Mouse (Mus musculus) kidney, adult 11 months (tissue): Measurements from ENCODE around the gene Slc25a22.

Experiments used
- DNase-seq: peaks from one replicate; pipeline ENCODE4 v3.0.0; 2022

Gene Slc25a22

GRCm38 (mm10) chr7:141433517-141434400 lies 3.9 kb downstream of the Slc25a22 start:
- no peak for DNase-seq

GRCm38 (mm10) chr7:141432741-141433516 lies 4.8 kb downstream of the Slc25a22 start:
- DNase-seq, result peak; percentile 82

- DNase-seq, result peak; percentile 59
Observed at GRCm38 (mm10) chr7:141432186-141432611, 5.5 kb downstream of the Slc25a22 start.

GRCm38 (mm10) chr7:141431434-141432185 lies 6.1 kb downstream of the Slc25a22 start:
- DNase-seq, result no peak

- no peak for DNase-seq
Observed at GRCm38 (mm10) chr7:141430585-141431240, 7.0 kb downstream of the Slc25a22 start.

- DNase-seq, result no peak
Observed at GRCm38 (mm10) chr7:141429840-141430584, 7.7 kb downstream of the Slc25a22 start.

GRCm38 (mm10) chr7:141429310-141429709 lies 8.4 kb downstream of the Slc25a22 start, which contains the start of gene Cend1:
Gene Cend1 (minus strand): TSS chr7:141429491.
- peak; percentile 54 for DNase-seq

- DNase-seq, result no peak
Observed at GRCm38 (mm10) chr7:141428701-141429100, 9.0 kb downstream of the Slc25a22 start.

- DNase-seq, result no peak
Observed at GRCm38 (mm10) chr7:141426948-141427730, 10.6 kb downstream of the Slc25a22 start.

GRCm38 (mm10) chr7:141423811-141424210 lies 13.9 kb downstream of the Slc25a22 start:
- DNase-seq, result no peak

GRCm38 (mm10) chr7:141420030-141420702 lies 17.5 kb downstream of the Slc25a22 start:
- no peak for DNase-seq

- no peak for DNase-seq
Observed at GRCm38 (mm10) chr7:141418970-141419369, 18.7 kb downstream of the Slc25a22 start.

GRCm38 (mm10) chr7:141417731-141418681 lies 19.7 kb downstream of the Slc25a22 start:
- no peak for DNase-seq

GRCm38 (mm10) chr7:141416144-141416841 lies 21.4 kb downstream of the Slc25a22 start:
- no peak for DNase-seq

- peak; percentile 97 for DNase-seq
Observed at GRCm38 (mm10) chr7:141413809-141414584, 23.7 kb downstream of the Slc25a22 start, which contains the start of gene Gatd1. Gene Gatd1 (minus strand): TSS chr7:141414136.

GRCm38 (mm10) chr7:141413331-141413730 lies 24.4 kb downstream of the Slc25a22 start:
- no peak for DNase-seq

GRCm38 (mm10) chr7:141411667-141412066 lies 26.0 kb downstream of the Slc25a22 start:
- no peak for DNase-seq
